Mouse (Mus musculus) neural tube, embryonic 12.5 days (tissue): ENCODE measurements around the gene Atf6b. TPM values are rescaled to one million over a fixed set of nuclear protein-coding genes. Genes with fewer than 3 reads are reported as not detected.

Experiments
- ATAC-seq: fragments of 200-750 bp; cut with Nextera tagmentation; 2 replicates; pipeline ENCODE4 v1.8.0; 2017; ENCODE audit warnings: low read depth, mild to moderate bottlenecking, moderate TSS enrichment, moderate library complexity; ENCODE audit not compliant: low FRiP score
- H3K27ac ChIP-seq: fragments of 300-500 bp; sonication (generic); 2 replicates; pipeline ENCODE4 v1.5.1; 2016
- H3K27me3 ChIP-seq: fragments of 300-500 bp; sonication (generic); replicated peaks from 2 replicates; pipeline ENCODE4 v1.6.1; 2016; ENCODE audit warnings: mild to moderate bottlenecking
- H3K36me3 ChIP-seq: fragments of 300-500 bp; sonication (generic); 2 replicates; pipeline ENCODE4 v1.6.1; 2016; ENCODE audit warnings: mild to moderate bottlenecking
- H3K4me1 ChIP-seq: fragments of 300-500 bp; sonication (generic); 2 replicates; pipeline ENCODE4 v1.6.1; 2016
- H3K4me2 ChIP-seq: fragments of 300-500 bp; sonication (generic); replicated peaks from 2 replicates; pipeline ENCODE4 v1.6.1; 2016; ENCODE audit warnings: mild to moderate bottlenecking
- H3K4me3 ChIP-seq: fragments of 300-500 bp; sonication (generic); 2 replicates; pipeline ENCODE4 v1.5.1; 2016
- H3K9ac ChIP-seq: fragments of 300-500 bp; sonication (generic); 2 replicates; pipeline ENCODE4 v1.6.1; 2016; ENCODE audit warnings: mild to moderate bottlenecking
- H3K9me3 ChIP-seq: fragments of 300-500 bp; sonication (generic); 2 replicates; pipeline ENCODE4 v1.6.1; 2016; ENCODE audit warnings: mild to moderate bottlenecking
- WGBS: fragments of 180-500 bp; shearing (Covaris S2); methylation state at CpG from one replicate; pipeline ENCODE4 v1.1.7; 2016; 5-methylcytosine and 5-hydroxymethylcytosine counted together
- polyA plus RNA-seq: library from polyadenylated mRNA; unstranded; fragments of >200 nt; fragmentation: Nextera tagmentation; extraction: Ambion mirVana; gene quantifications from 2 replicates; pipeline ENCODE4 v1.2.1, GENCODE M21; 2016

Atf6b gene
- polyA plus RNA-seq, 1 experiment from 2014 or later: 120 TPM

GRCm38 (mm10) chr17:34651507-34652221 is 4.7 kb downstream of the Atf6b start:
- 50% methylated on average over 19 of the region's 19 CpGs for WGBS
- Histone ChIP-seq H3K27me3 (no peaks in the 10 kb centered on the region), H3K4me2 (no peak overlapping the region), H3K4me1 (peaks cover 10% of the 10 kb centered on the region), H3K27ac (no peak overlapping the region), H3K4me3 (no peak overlapping the region), H3K9me3 (no peaks in the 10 kb centered on the region), H3K36me3 (peaks cover 70% of the 10 kb centered on the region), H3K9ac (no peak overlapping the region)
- no peak for ATAC-seq

- no peak overlapping the region for H3K4me2 ChIP-seq
- no peaks in the 10 kb centered on the region for H3K27me3 ChIP-seq
- ATAC-seq: no peak
- H3K9ac ChIP-seq: no peak overlapping the region
- no peak overlapping the region for H3K4me3 ChIP-seq
- 91% methylated on average over 10 of the region's 10 CpGs for WGBS
- H3K36me3 ChIP-seq: peaks cover 70% of the 10 kb centered on the region
- no peaks in the 10 kb centered on the region for H3K9me3 ChIP-seq
- H3K4me1 ChIP-seq: peaks cover 10% of the 10 kb centered on the region
- no peak overlapping the region for H3K27ac ChIP-seq
Measured at GRCm38 (mm10) chr17:34652546-34652945, 5.6 kb downstream of the Atf6b start.

GRCm38 (mm10) chr17:34652985-34653384 is 6.0 kb downstream of the Atf6b start:
- H3K4me2 ChIP-seq: no peak overlapping the region
- ATAC-seq: no peak
- peaks cover 6% of the 10 kb centered on the region for H3K4me1 ChIP-seq
- no peaks in the 10 kb centered on the region for H3K27me3 ChIP-seq
- H3K27ac ChIP-seq: no peak overlapping the region
- H3K9ac ChIP-seq: no peak overlapping the region
- no peak overlapping the region for H3K4me3 ChIP-seq
- peaks cover 70% of the 10 kb centered on the region for H3K36me3 ChIP-seq
- 87% methylated on average over 8 of the region's 8 CpGs for WGBS
- no peaks in the 10 kb centered on the region for H3K9me3 ChIP-seq

GRCm38 (mm10) chr17:34653746-34654285 is 6.9 kb downstream of the Atf6b start:
- ATAC-seq: no peak
- no peaks in the 10 kb centered on the region; the same call in 1 of the 2 replicates for H3K4me1 ChIP-seq
- 66% methylated on average over 9 of the region's 9 CpGs for whole genome bisulfite sequencing

GRCm38 (mm10) chr17:34654392-34654791 is 7.4 kb downstream of the Atf6b start:
- Histone ChIP-seq H3K4me3 (no peak overlapping the region), H3K4me1 (no peaks in the 10 kb centered on the region; the same call in 1 of the 2 replicates), H3K4me2 (no peak overlapping the region), H3K9ac (no peak overlapping the region), H3K27ac (no peak overlapping the region), H3K36me3 (peaks cover 60% of the 10 kb centered on the region), H3K9me3 (no peaks in the 10 kb centered on the region), H3K27me3 (peaks cover 5% of the 10 kb centered on the region; the same call in 1 of the 2 replicates)
- 93% methylated on average over 13 of the region's 13 CpGs for WGBS
- no peak for ATAC-seq

More at GRCm38 (mm10) chr17:34653746-34654285, 6.9 kb downstream of the Atf6b start:
- H3K4me2 ChIP-seq: no peak overlapping the region
- no peaks in the 10 kb centered on the region for H3K27me3 ChIP-seq
- H3K36me3 ChIP-seq: peaks cover 66% of the 10 kb centered on the region
- H3K27ac ChIP-seq: no peak overlapping the region
- H3K9me3 ChIP-seq: no peaks in the 10 kb centered on the region
- no peak overlapping the region for H3K9ac ChIP-seq
- H3K4me3 ChIP-seq: no peak overlapping the region

GRCm38 (mm10) chr17:34655160-34655559 is 8.2 kb downstream of the Atf6b start:
- no peaks in the 10 kb centered on the region for H3K9me3 ChIP-seq
- H3K4me1 ChIP-seq: no peaks in the 10 kb centered on the region; the same call in 1 of the 2 replicates
- H3K27ac ChIP-seq: no peak overlapping the region
- H3K4me2 ChIP-seq: no peak overlapping the region
- no peak overlapping the region for H3K4me3 ChIP-seq
- 90% methylated on average over 7 of the region's 7 CpGs for WGBS
- peaks cover 52% of the 10 kb centered on the region for H3K36me3 ChIP-seq
- H3K9ac ChIP-seq: no peak overlapping the region
- H3K27me3 ChIP-seq: peaks cover 12% of the 10 kb centered on the region
- ATAC-seq: no peak

GRCm38 (mm10) chr17:34655581-34655991 is 8.6 kb downstream of the Atf6b start:
- 67% methylated on average over 4 of the region's 4 CpGs for WGBS
- Histone ChIP-seq H3K9me3 (no peaks in the 10 kb centered on the region), H3K36me3 (peaks cover 48% of the 10 kb centered on the region), H3K9ac (no peak overlapping the region), H3K4me2 (no peak overlapping the region), H3K27me3 (peaks cover 16% of the 10 kb centered on the region), H3K4me1 (no peaks in the 10 kb centered on the region; the same call in 1 of the 2 replicates), H3K27ac (no peak overlapping the region), H3K4me3 (no peak overlapping the region)
- ATAC-seq: no peak

GRCm38 (mm10) chr17:34656666-34657065 is 9.7 kb downstream of the Atf6b start:
- Histone ChIP-seq H3K36me3 (peaks cover 37% of the 10 kb centered on the region), H3K9me3 (no peaks in the 10 kb centered on the region), H3K27me3 (peaks cover 25% of the 10 kb centered on the region), H3K27ac (no peak overlapping the region), H3K9ac (no peak overlapping the region), H3K4me1 (peaks cover 5% of the 10 kb centered on the region), H3K4me3 (no peak overlapping the region), H3K4me2 (no peak overlapping the region; the same call in 1 of the 2 replicates)
- WGBS: 39% methylated on average over 8 of the region's 8 CpGs
- ATAC-seq: no peak

- no peak for ATAC-seq
- no peak overlapping the region for H3K9ac ChIP-seq
- no peaks in the 10 kb centered on the region for H3K9me3 ChIP-seq
- 43% methylated on average over 2 of the region's 2 CpGs for WGBS
- H3K27me3 ChIP-seq: peaks cover 25% of the 10 kb centered on the region
- no peak overlapping the region for H3K4me2 ChIP-seq
- peaks cover 5% of the 10 kb centered on the region for H3K4me1 ChIP-seq
- no peak overlapping the region for H3K4me3 ChIP-seq
- no peak overlapping the region for H3K27ac ChIP-seq
- peaks cover 31% of the 10 kb centered on the region for H3K36me3 ChIP-seq
Measured at GRCm38 (mm10) chr17:34657271-34657670, 10.3 kb downstream of the Atf6b start.

- no peak for ATAC-seq
- H3K27me3 ChIP-seq: peaks cover 29% of the 10 kb centered on the region
- H3K9ac ChIP-seq: no peak overlapping the region
- peaks cover 5% of the 10 kb centered on the region for H3K4me1 ChIP-seq
- no peaks in the 10 kb centered on the region for H3K9me3 ChIP-seq
- no peak overlapping the region for H3K4me2 ChIP-seq
- no peak overlapping the region for H3K27ac ChIP-seq
- WGBS: 80% methylated on average over 2 of the region's 2 CpGs
- no peak overlapping the region for H3K4me3 ChIP-seq
- peaks cover 22% of the 10 kb centered on the region for H3K36me3 ChIP-seq
Measured at GRCm38 (mm10) chr17:34658145-34658544, 11.2 kb downstream of the Atf6b start.

GRCm38 (mm10) chr17:34658591-34658990 is 11.6 kb downstream of the Atf6b start:
- no peak overlapping the region for H3K4me3 ChIP-seq
- no peaks in the 10 kb centered on the region for H3K9me3 ChIP-seq
- peaks cover 5% of the 10 kb centered on the region for H3K4me1 ChIP-seq
- peaks cover 30% of the 10 kb centered on the region for H3K27me3 ChIP-seq
- ATAC-seq: no peak
- whole genome bisulfite sequencing: 82% methylated on average over 3 of the region's 3 CpGs
- no peak overlapping the region for H3K4me2 ChIP-seq
- H3K27ac ChIP-seq: no peak overlapping the region
- no peak overlapping the region for H3K9ac ChIP-seq
- H3K36me3 ChIP-seq: peaks cover 18% of the 10 kb centered on the region

- H3K36me3 ChIP-seq: peaks cover 11% of the 10 kb centered on the region; the same call in 1 of the 2 replicates
- no peak overlapping the region for H3K9ac ChIP-seq
- H3K4me2 ChIP-seq: no peak overlapping the region
- H3K27me3 ChIP-seq: peaks cover 30% of the 10 kb centered on the region
- ATAC-seq: no peak
- no peak overlapping the region for H3K27ac ChIP-seq
- H3K4me3 ChIP-seq: no peak overlapping the region
- H3K9me3 ChIP-seq: no peaks in the 10 kb centered on the region
- 73% methylated on average over 12 of the region's 12 CpGs for WGBS
- H3K4me1 ChIP-seq: peaks cover 5% of the 10 kb centered on the region
Measured at GRCm38 (mm10) chr17:34659181-34659896, 12.4 kb downstream of the Atf6b start.
